Mouse (Mus musculus) liver, adult 2 months (tissue): Measurements from ENCODE around the gene Slc25a24. TPM values are rescaled to one million over a fixed set of nuclear protein-coding genes. Genes with fewer than 3 reads are reported as not detected.

Experiments
- DNase-seq: peaks from one replicate; pipeline ENCODE4 v3.0.0-alpha.2; 2011; ENCODE audit warnings: low read depth, low spot score; ENCODE audit errors: extremely low read depth
- H3K27ac ChIP-seq: fragments of 200-500 bp; replicated peaks from 2 replicates; pipeline ENCODE4 v1.5.1; 2012; ENCODE audit warnings: low read depth, mild to moderate bottlenecking, control low read depth, inconsistent platforms, low read length; ENCODE audit not compliant: insufficient read depth
- H3K27me3 ChIP-seq: fragments of 200-500 bp; 2 replicates; pipeline ENCODE4 v1.6.1; 2012; ENCODE audit warnings: mild to moderate bottlenecking, moderate library complexity, low read length, inconsistent platforms; ENCODE audit not compliant: control insufficient read depth, insufficient read depth
- H3K36me3 ChIP-seq: fragments of 200-500 bp; 2 replicates; pipeline ENCODE4 v1.6.1; 2012; ENCODE audit warnings: low read length, inconsistent platforms; ENCODE audit not compliant: control insufficient read depth, insufficient read depth
- H3K4me1 ChIP-seq: fragments of 200-500 bp; 2 replicates; pipeline ENCODE4 v1.6.1; 2011; ENCODE audit warnings: low read length; ENCODE audit not compliant: control insufficient read depth, insufficient read depth
- H3K4me3 ChIP-seq: fragments of 200-500 bp; 2 replicates; pipeline ENCODE4 v1.5.1; 2011; ENCODE audit warnings: low read depth, mild to moderate bottlenecking, control low read depth, low read length, moderate library complexity; ENCODE audit not compliant: insufficient read depth
- H3K79me2 ChIP-seq: fragments of 200-500 bp; 2 replicates; pipeline ENCODE4 v1.6.1; 2012; ENCODE audit warnings: inconsistent platforms, mild to moderate bottlenecking, low read length, moderate library complexity; ENCODE audit not compliant: control insufficient read depth, insufficient read depth
- H3K9ac ChIP-seq: fragments of 200-500 bp; 2 replicates; pipeline ENCODE4 v1.6.1; 2012; ENCODE audit warnings: low read depth, mild to moderate bottlenecking, control low read depth, inconsistent platforms, low read length
- CTCF ChIP-seq: fragments of 200-500 bp; IDR thresholded peaks from 2 replicates; pipeline ENCODE4 v1.5.1; 2011; ENCODE audit warnings: low read depth, low read length, control low read depth
- POLR2A ChIP-seq: fragments of 200-500 bp; IDR thresholded peaks from 2 replicates; pipeline ENCODE4 v1.6.1; 2011; ENCODE audit warnings: low read length, control low read depth; ENCODE audit not compliant: insufficient read depth; ENCODE audit errors: extremely low read depth
- WGBS: fragments of 180-500 bp; shearing (Covaris S2); methylation state at CpG from one replicate; pipeline ENCODE4 v1.1.7; 2018; 5-methylcytosine and 5-hydroxymethylcytosine counted together
- polyA plus RNA-seq: library from polyadenylated mRNA; depleted of rRNA; stranded (reverse); fragments of >200 nt; gene quantifications from 2 replicates; pipeline ENCODE4 v1.2.3, GENCODE M21; 2012
- total RNA-seq: library from RNA; depleted of rRNA; stranded (reverse); fragments of >200 nt; gene quantifications from 2 replicates; pipeline ENCODE4 v1.2.3, GENCODE M21; 2014

Gene Slc25a24
- total and polyA plus RNA-seq, 2 experiments: 0.28 to 2.1 TPM

- H3K9ac ChIP-seq: no peak overlapping the region
- H3K27ac ChIP-seq: no peak overlapping the region
- TF ChIP-seq CTCF: no peak
- no peak for TF ChIP-seq POLR2A
- H3K4me1 ChIP-seq: no peaks in the 10 kb centered on the region
- H3K4me3 ChIP-seq: no peak overlapping the region
- WGBS: 94% methylated on average over 3 of the region's 3 CpGs
- no peaks in the 10 kb centered on the region for H3K27me3 ChIP-seq
- no peaks in the 10 kb centered on the region for H3K79me2 ChIP-seq
- no peak for DNase-seq
- no peaks in the 10 kb centered on the region; the same call in 1 of the 2 replicates for H3K36me3 ChIP-seq
Measured at GRCm38 (mm10) chr3:109157481-109157880, 34.5 kb downstream of the Slc25a24 start.

GRCm38 (mm10) chr3:109164088-109164487, 41.1 kb downstream of the Slc25a24 start:
- no peak overlapping the region for H3K27ac ChIP-seq
- no peak overlapping the region for H3K4me3 ChIP-seq
- no peaks in the 10 kb centered on the region for H3K4me1 ChIP-seq
- H3K79me2 ChIP-seq: no peaks in the 10 kb centered on the region
- TF ChIP-seq CTCF: no peak
- no peak for TF ChIP-seq POLR2A
- H3K27me3 ChIP-seq: no peaks in the 10 kb centered on the region
- no peak overlapping the region for H3K9ac ChIP-seq
- no peaks in the 10 kb centered on the region; the same call in 1 of the 2 replicates for H3K36me3 ChIP-seq
- DNase-seq: no peak
- WGBS: 78% methylated on average over 2 of the region's 2 CpGs

GRCm38 (mm10) chr3:109164644-109165043, 41.7 kb downstream of the Slc25a24 start:
- Histone ChIP-seq H3K27me3 (no peaks in the 10 kb centered on the region), H3K36me3 (no peaks in the 10 kb centered on the region), H3K4me1 (no peaks in the 10 kb centered on the region), H3K27ac (no peak overlapping the region), H3K9ac (no peak overlapping the region), H3K79me2 (no peaks in the 10 kb centered on the region), H3K4me3 (no peak overlapping the region)
- WGBS: 86% methylated on average over 1 of the region's 1 CpGs
- TF ChIP-seq POLR2A (no peak), CTCF (no peak)
- DNase-seq: no peak

- no peak overlapping the region for H3K27ac ChIP-seq
- no peaks in the 10 kb centered on the region for H3K27me3 ChIP-seq
- TF ChIP-seq POLR2A (no peak), CTCF (no peak)
- H3K36me3 ChIP-seq: no peaks in the 10 kb centered on the region
- H3K4me3 ChIP-seq: no peak overlapping the region
- DNase-seq: no peak
- no peaks in the 10 kb centered on the region for H3K4me1 ChIP-seq
- H3K79me2 ChIP-seq: no peaks in the 10 kb centered on the region
- H3K9ac ChIP-seq: no peak overlapping the region
- 89% methylated on average over 8 of the region's 8 CpGs for WGBS
Measured at GRCm38 (mm10) chr3:109165214-109165829, 42.4 kb downstream of the Slc25a24 start.

GRCm38 (mm10) chr3:109169121-109169520, 46.2 kb downstream of the Slc25a24 start:
- WGBS: 78% methylated on average over 2 of the region's 2 CpGs
- no peak for DNase-seq
- no peaks in the 10 kb centered on the region for H3K36me3 ChIP-seq
- H3K79me2 ChIP-seq: no peaks in the 10 kb centered on the region
- no peak for TF ChIP-seq POLR2A
- TF ChIP-seq CTCF: no peak
- H3K27ac ChIP-seq: no peak overlapping the region
- no peak overlapping the region for H3K9ac ChIP-seq
- H3K4me3 ChIP-seq: no peak overlapping the region
- no peaks in the 10 kb centered on the region for H3K4me1 ChIP-seq
- H3K27me3 ChIP-seq: no peaks in the 10 kb centered on the region

GRCm38 (mm10) chr3:109171070-109171778, 48.3 kb downstream of the Slc25a24 start:
- no peaks in the 10 kb centered on the region for H3K79me2 ChIP-seq
- WGBS: 27% methylated on average over 15 of the region's 15 CpGs
- no peak overlapping the region for H3K4me3 ChIP-seq
- no peaks in the 10 kb centered on the region for H3K4me1 ChIP-seq
- peak; percentile 24 for DNase-seq
- no peak overlapping the region for H3K27ac ChIP-seq
- no peaks in the 10 kb centered on the region for H3K36me3 ChIP-seq
- TF ChIP-seq POLR2A (no peak), CTCF (peak; percentile 92)
- no peaks in the 10 kb centered on the region for H3K27me3 ChIP-seq
- no peak overlapping the region for H3K9ac ChIP-seq
